Mouse (Mus musculus) embryo, embryonic 11.5 days (tissue): ENCODE data around the gene Cks2.
"Not testable (repeated sequence)": the region's sequence is repeated elsewhere in the genome, so short reads cannot be mapped to it uniquely, and the experiment has no call there.

Source experiments
- DNase-seq: peaks from one replicate; pipeline ENCODE4 v3.0.0-alpha.2; 2012; ENCODE audit warnings: low read depth, low spot score

Gene Cks2

DNA sequence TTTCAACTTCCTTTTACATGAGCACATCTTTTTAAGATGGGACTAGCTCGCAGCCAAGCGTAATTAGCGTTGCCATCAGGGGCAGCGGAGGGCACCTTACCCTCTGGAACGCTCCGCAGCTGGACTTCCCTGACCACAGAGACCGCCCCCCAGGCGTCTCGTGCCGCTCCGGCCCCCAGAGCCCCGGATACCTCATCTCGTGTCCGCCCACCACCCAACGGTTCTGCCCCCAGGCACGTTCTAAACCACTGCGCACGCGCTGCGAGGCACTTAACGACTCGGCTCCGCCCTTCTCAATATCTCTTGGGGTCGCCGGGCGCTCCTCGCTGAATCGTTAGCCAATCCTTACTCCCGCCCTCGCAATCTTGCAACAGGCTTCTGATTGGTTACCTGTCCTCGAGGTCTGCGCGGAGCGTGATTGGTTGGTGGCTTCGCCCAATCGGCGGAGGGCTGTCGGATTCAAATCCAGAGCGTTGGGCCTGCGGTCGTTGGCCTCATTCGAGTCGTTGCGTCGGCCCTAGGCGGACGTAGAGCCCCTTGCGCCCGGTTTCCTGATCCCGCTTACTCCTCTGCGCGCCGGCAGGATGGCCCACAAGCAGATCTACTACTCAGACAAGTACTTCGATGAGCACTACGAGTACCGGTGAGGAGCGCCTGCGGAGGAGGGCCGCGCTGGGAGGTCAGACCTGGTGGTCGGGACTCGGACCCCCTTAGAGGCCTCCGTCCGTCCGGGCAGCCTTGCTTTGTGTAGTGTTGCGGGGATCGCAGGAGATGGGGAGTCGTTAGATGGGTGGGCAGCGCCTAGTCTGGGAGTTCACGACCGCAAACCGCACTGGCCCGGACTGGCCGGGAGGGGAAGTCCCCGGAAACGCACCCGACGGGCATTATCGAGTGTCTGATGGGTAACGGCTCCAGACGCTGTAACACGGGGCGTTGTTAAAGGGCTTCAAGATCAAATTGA is at the start of gene Cks2:
Cks2 (plus strand) TSS at position 404 of the 961 bp plus-strand sequence.
- DNase-seq: peak; percentile 98

DNA sequence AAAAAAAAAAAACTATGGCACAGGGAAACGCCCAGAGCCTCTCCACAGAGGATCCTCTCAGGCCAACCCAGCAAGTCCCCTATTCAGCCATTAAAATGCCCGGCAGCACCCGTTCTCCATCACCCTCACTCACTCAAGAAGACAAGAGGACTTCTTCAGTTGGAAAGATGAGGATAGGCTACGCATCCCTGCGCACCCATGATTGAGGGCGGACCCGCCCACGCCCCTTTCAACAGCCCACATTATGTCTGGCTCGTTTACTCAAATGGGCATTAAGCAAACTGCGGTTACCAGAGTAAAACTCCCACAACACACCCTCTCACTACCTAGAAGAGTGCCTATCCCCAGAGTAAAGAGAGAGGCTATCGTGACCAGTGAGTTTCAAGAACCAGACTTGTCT is 49.6 kb upstream of the Cks2 start:
- no peak for DNase-seq

DNA sequence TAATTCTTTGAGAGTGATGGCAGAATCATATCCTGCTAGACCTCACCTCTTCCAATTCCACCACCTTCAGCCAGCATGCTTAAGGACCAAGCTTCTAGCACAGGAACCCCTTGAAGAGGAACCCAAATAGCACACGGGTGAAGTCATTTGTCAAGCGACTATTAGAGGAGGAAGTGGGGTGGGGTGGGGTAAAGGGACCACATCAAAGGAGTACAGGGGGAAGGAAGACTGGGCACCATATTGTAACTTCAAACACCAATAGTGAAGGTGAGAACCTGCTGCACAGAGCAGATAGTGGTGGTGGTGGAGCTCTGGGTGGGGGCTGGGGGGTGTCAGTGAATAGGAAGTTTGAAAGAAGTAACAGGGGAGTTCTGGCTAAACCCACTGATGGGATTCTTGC is 47.0 kb upstream of the Cks2 start:
- no peak for DNase-seq

DNA sequence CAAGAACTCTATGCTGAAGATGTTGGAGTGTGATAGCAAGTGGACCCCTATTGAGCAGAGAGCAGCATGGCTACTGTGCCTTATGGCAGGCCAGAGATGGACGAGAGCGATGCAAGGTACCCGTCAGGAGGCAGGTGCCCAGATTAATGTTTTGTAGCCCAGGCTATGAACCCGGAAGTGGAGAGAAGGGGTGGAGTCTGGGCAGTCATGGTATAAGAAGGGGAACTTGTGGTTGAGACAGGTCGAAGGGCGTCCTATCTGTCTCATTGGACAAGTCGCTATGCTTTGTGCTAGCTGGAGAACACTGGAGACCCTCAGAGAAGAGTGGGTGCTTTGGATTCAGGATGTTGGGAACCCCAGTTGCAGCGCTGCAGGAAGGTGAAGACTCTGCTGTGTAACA is 44.9 kb upstream of the Cks2 start:
- no peak for DNase-seq

DNA sequence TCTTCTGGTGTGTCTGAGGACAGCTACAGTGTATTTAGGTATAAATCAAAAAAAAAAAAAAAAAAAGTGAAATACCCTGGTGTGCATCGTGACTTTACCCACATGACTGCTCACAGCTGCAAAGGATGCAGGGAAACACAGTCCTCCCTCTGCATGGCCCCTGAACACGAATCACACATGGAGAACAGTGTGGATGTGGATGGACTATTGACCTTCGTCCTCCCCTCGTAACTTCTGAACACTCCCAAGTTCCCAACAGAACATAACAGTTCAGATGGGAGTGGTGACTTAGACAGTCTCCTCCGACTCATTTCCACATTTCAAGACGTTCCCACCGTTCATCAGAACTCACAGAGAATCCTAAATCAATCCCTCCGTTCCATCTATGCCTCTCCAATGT is 42.3 kb upstream of the Cks2 start:
- DNase-seq: no peak

DNA sequence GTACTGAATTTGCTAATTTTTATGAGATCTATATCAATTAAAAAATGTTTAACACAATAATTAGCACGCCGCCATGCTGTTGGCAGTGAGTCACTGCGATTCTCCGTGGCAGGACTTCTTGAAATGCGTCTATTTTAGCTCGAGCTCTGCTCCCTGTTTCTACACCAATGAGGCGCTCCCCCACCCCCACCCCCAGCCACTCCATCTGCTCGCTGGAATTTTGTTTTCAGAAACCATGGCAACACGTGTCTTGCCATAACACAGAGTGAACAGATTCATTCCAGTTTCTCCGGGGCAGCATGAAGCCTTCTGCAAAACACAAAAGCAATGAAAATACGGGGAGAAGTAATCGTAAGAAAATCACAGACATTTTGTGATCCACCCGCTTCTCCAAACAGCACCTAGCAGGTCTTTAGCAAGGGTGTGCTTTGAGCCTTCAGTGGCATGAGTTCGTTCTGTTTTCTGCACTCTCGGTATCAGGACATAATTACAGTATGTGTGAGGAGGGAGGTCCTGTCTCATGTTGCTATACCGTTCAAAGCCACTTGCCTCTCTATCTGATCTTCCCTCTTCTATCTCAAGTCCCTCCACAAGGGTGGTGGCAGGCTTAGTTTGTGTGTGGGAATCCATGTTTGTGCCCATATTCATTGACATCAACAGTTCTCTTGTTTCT is 41.7 kb upstream of the Cks2 start:
- DNase-seq: peak; percentile 66

DNA sequence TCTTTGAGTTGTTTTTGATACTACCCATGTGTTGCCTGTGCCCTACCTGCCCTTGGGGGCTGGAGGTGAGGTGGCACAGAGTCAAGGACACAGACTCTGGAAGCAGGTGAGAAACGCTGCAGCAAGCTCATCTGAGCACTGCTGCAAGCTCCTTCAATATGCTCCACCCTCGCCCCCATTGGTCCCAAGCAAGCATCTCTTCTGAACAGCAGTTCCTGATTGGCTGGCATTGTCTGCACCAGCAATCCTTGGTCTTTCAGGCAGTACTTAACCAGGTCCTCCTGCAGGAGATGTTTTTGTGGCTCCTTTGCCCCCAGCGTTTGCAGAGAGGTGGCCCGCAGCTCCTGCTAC is 41.2 kb upstream of the Cks2 start:
- no peak for DNase-seq

DNA sequence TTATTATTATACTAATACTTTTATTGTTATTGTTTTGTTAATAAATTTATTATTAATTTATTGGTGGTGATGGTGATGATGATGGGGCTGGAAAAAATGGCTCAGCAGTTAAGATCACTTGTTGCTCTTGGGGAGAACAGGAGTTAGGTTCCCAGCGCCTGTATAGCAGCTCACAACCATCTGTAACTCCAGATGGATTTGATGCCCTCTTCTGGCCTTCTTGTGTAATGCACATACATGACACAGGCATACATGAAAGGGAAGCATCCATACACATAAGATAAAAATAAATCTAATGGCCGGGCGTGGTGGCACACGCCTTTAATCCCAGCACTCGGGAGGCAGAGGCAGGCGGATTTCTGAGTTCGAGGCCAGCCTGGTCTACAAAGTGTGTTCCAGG is 35.8 kb upstream of the Cks2 start:
- no peak for DNase-seq

DNA sequence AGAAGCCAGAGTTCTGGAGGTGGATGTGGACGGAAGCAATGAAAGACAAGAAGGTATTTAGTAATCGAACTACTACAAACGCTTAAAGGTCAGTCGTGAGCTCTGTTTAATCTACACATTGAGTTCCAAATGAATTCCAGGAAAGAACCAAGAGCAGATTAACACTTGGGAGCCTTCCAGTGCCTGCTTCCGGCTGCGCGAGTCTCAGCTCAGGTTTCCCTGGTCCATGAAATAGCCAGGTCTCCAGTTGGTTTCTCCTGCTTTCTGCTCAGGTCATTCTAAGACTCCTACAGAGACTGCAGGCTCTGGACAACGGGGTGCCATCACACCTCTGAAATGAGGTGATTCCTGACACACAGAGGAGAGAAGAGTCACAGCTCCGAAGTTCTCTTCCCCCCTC is 34.0 kb upstream of the Cks2 start:
- DNase-seq: no peak

DNA sequence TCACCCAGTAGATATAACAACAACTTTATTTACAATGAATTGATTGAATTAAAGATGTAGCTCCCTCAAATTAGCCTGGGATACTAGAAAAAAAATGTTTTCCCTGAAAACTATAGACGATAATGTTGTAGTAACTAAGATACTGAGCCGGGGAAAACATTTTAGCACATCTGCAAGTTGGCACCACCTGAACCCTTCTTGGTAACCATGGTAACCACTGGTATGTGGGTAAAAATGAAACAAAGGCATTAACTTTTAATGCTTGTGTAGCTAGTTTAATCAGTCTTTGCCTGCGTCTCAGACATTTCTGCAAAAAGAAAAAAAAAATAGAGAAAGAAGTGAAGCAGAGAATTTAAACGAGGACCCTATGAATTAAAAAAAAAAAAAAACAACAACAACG is 33.5 kb upstream of the Cks2 start:
- no peak for DNase-seq

DNA sequence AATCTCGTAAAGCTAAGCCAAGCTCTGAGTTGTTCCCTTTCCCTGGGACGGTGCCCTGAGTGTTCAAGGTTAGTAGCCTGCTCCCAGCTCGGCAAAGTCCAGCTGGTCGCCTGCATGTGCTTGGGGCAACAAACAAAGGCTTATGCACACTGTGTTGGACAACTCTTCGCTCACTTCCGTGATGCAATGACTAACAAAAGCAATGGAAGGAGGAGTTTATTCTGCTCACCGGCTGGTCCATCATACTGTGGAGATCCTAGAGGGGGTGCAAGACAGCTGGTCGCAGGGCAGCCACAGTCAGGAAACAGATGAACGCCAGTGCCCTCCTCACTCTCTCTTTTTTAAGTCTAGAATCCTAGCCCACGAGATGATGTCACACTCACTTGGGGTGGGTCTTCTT is 29.2 kb upstream of the Cks2 start:
- no peak for DNase-seq

DNA sequence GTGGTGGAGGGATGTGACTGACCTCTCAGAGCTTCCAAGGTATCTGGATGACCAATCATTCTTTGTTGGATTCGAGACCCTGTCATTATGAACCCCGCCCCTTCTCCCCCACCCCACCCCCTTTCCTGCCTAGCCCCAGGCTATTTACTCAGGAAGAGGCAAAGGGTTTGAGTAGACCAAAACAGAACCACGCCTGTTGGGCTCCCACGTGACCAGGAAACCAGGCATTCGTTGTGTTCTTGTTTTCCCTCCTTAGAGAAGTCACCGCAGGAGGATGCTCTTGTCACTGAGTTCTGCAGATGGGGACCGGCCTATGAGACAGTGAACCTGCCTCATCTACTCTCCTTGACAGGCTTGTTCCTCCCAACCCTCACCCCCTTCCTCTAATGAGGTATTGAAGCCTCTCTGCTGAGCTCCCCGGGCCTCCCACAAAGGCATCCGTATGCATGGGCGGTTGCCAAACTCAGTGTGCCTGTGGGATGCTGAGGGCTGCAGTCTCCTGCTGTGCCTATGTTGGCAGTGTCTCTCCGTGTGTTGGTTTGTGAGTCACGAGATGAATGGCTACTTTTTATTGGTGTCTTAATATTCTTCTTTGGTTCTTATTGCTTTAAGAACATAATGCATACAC is 28.5 kb upstream of the Cks2 start:
- no peak for DNase-seq

DNA sequence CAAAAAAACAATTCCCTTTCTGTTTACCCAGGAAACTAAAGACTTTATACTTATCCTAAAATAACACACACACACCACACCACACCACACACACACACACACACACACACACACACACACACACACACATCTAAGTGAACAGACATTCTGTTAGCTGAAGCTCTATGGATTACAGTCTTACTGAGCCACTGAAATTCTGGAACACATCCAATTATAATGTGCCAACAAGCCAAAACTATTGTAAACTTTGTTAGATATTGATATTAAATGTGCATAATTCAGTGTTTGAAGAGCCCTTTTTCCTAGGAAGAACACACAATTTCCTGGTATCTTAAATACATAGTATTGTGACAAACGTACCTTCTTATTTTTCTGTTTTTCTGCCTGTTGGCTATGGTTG is 27.7 kb upstream of the Cks2 start:
- DNase-seq: no peak

DNA sequence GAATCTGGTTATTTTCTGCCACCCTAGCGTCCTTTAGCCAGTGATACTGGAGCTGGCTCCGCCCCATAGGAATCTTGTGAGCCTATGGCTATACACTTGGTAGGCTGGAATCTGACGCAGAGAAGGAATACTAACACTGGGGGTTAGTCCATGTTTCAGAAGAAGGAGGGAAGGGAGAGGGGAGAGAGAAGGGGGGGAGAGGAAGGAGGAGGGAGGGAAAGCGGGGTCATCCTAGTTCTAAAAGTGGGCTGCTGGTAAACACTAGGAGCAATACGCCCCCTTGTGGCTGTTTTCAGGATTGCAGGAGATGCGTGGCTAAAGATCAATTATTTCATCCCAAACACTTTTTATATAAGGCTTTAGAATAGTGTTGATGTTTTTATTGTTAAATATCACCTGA is 27.2 kb upstream of the Cks2 start:
- peak; percentile 41 for DNase-seq

DNA sequence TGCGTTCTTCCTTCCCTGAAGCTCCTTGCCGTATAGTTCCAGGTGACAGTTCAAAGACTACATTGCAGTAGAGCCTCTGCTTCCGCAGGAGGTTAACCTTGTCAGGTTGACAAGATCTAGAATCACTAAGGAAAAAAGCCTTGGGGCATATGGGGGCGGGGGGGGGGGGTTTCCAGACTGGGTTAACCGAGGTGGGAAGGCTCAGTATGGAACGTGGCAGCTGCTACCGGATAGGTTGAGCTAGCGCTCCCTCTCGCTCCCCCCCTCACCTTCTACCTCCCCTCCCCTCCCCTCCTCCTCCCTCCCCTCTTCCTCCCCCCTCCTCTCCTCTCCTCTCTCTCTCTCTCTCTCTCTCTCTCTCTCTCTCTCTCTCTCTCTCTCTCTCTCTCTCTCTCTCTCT is 26.4 kb upstream of the Cks2 start:
- no peak for DNase-seq

DNA sequence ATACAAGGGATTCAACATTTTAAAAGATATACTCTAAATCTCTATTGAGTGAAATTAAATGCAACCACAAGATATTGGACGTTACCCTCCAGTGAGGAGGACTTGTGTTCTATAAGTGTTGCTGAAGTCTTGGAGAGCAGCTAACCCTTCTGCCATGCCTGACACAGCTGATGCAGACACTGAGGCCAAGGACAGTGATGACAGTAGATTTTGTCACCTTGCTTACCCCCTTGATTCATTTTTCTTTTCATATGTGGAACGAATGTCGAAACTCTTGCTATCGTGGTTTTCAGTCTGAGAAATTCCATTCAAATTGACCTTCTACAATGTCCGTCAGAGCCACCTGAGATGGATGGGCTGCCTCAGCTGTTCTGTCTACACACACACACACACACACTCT is 22.4 kb upstream of the Cks2 start:
- DNase-seq: no peak

DNA sequence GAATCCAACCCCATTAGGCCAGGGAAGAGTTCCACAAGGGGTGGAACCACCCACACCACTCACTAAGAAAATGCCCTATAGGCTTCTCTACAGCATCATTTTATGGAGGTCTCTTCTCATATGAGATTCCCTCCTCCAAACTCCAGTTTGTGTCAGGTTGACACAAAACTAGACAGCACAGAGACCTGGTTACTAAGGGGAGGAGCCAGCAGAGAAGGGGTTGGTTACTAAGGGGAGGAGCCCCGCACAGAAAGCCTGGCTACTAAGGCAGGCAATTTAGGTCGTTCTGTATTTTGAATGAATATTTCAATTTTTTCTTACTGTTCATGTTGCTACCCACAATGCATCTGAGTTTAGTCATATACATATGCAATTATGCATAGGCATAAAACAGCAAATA is 21.4 kb upstream of the Cks2 start:
- no peak for DNase-seq

DNA sequence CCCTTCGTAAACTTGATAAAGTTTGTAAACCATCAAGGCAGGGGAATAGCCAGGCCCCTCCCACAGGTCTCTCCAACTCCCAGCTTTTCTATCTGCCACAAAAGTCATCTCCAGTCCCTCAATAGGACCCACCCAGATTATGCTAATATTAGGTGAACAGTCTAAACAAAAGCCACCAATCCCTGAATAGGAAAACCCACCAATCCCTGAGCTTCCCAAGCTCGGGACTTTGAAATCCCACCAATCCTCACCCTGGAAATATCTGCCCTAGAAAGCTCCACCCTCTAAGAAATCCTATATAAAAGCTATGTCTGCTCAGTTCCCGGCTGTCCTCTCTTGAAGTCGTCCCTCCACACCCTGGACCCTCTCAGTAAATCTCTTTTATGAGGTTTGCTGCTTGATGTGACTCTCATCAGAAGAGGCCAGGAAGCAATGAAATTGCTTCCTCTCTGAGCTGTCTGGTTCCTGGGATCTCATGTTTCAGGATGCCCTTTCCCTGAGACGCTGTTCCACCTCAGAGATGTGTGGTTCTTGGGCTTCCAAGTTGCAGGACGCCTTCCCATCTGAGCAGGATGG is 16.7 kb upstream of the Cks2 start:
- no peak for DNase-seq

DNA sequence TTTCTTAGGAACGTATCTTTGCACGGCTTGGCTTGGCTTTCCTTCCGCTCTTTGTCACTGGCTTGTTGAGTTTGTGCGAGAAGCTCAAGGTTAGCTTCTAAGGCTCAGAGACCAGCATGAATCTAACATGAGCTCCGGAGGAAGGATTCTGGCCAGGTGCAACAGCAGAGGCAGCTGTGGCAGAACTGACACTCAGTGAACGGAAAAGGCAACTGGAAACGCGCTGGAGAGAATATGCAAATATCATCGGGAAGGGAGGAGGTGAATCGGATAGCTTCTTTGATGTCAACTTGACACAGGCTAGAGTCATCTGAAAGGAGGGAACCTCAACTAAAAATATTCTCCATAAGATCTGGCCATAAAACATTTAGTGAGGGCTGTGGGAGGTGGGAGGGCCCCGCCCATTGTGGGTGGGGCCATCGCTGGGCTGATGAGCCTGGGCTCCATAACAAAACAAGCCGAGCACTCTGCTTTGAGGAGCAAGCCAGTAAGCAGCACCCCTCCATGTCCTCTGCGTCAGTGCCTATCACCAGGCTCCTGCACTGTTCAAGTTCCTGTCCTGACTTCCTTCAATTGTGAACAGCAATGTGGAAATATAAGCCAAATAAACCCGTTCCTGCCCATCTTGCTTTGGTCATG is 13.6 kb upstream of the Cks2 start:
- DNase-seq: no peak

DNA sequence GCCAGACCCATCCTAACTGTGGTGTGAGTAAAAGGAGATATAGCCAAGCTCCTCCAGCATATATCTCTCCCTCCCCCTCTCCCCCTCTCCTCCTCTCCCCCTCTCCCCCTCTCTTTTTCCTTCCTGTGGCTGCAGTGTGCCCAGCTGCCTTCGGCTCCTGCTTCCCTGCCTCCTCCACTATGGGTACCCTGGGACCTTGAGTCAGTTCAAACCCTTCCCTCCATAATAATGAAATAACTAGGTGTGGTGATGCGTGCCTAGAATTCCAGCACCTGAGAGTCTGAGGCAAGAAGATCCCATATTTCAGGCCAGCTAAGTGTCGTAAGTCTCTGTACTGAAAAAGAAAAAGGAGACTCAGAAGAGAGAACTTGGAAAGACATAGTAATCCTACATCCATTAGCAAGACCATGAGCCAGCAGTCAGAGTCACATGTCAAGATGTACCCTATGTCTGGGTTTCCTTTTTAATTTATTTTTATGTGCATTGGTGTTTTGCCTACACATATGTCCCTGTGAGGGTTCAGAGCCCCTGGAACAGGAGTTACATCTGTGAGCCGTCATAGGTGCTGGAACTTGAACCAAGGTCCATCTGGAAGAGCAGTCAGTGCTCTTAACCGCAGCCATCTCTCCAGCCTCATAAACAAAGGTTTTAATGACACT is 12.3 kb upstream of the Cks2 start:
- DNase-seq: no peak

DNA sequence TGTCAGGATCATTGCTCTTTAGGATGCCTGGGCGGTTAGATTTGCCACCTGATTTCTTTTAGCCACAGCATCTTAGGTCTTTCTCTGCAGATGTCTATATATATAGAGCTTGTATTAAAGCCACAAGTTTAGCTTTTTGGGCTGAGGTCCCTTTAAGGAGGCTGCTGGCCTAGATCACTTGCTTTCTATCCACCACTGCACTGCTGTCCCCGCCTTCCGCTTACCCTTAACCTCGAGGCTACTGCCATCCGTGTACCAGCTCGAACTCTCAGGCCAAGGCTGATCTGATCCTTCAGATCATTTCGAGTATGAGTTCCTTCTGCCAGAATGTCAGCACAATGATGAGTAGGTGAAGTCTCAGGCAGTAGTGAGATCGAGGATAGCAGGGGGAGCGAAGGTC is 9.6 kb upstream of the Cks2 start:
- not testable (repeated sequence) for DNase-seq
